In genomic region chr14:124674536-124675141, GRCm38 (mm10) we compare ENCODE assay signal across 7 mouse cellular contexts. TPM values are rescaled to one million over a fixed set of nuclear protein-coding genes. Genes with fewer than 3 reads are reported as not detected.
DNase-seq lines count a peak whose midpoint lies in the region; ATAC-seq lines count a peak whose summit lies in the region.

No protein-coding gene starts in this region.

- no peaks in the 10 kb centered on the region for H3K9me3 ChIP-seq in embryonic facial prominence, embryonic 15.5 days (replicated peaks)
- H3K9me3 ChIP-seq in limb, embryonic 13.5 days, result no peaks in the 10 kb centered on the region

- H3K4me3 ChIP-seq in embryonic facial prominence, embryonic 15.5 days (replicated peaks), result peak overlapping the region; percentile 39
- peak overlapping the region; percentile 43 for H3K4me3 ChIP-seq in limb, embryonic 13.5 days

- H3K4me2 ChIP-seq in embryonic facial prominence, embryonic 15.5 days (replicated peaks), result peak overlapping the region; percentile 51
- peak overlapping the region; percentile 71 for H3K4me2 ChIP-seq in limb, embryonic 13.5 days (replicated peaks)

- H3K9ac ChIP-seq in embryonic facial prominence, embryonic 15.5 days, result no peak overlapping the region
- H3K9ac ChIP-seq in limb, embryonic 13.5 days, result no peak overlapping the region

- no peaks in the 10 kb centered on the region for H3K36me3 ChIP-seq in embryonic facial prominence, embryonic 15.5 days
- H3K36me3 ChIP-seq in limb, embryonic 13.5 days, result no peaks in the 10 kb centered on the region

- no peak overlapping the region for H3K27ac ChIP-seq in embryonic facial prominence, embryonic 15.5 days (replicated peaks)
- no peak overlapping the region for H3K27ac ChIP-seq in limb, embryonic 13.5 days

- peaks cover 21% of the 10 kb centered on the region for H3K27me3 ChIP-seq in embryonic facial prominence, embryonic 15.5 days
- peaks cover 29% of the 10 kb centered on the region for H3K27me3 ChIP-seq in limb, embryonic 13.5 days

- 33% methylated on average over 8 of the region's 8 CpGs for WGBS in embryonic facial prominence, embryonic 15.5 days
- 36% methylated on average over 8 of the region's 8 CpGs for WGBS in limb, embryonic 13.5 days

- peaks cover 16% of the 10 kb centered on the region; the same call in 1 of the 2 replicates for H3K4me1 ChIP-seq in embryonic facial prominence, embryonic 15.5 days
- H3K4me1 ChIP-seq in limb, embryonic 13.5 days, result peaks cover 27% of the 10 kb centered on the region

- no peak; the same call in 1 of the 2 replicates for ATAC-seq in embryonic facial prominence, embryonic 15.5 days (ENCODE audit: insufficient number of reproducible peaks, low FRiP score, low TSS enrichment, low read depth)
- ATAC-seq in limb, embryonic 13.5 days (ENCODE audit: low FRiP score, low read depth), result peak; percentile 25; the same call in 1 of the 2 replicates

- DNase-seq in right cerebral cortex, postnatal 10 days (ENCODE audit: low spot score in 2 of 2), result peak; percentile 31 to 47
- no peak for DNase-seq in right cerebral cortex, postnatal 14 days
- no peak for DNase-seq in urinary bladder, postnatal 25 days (ENCODE audit: low spot score)
- DNase-seq in urinary bladder, postnatal 10 days (ENCODE audit: low spot score), result no peak
- DNase-seq in adrenal gland, adult 8-10 months, result no peak

RNA-seq across cellular contexts. Expression of gene Fgf14, which starts 2.3 kb away (rescaled TPM):
- 0.83 and 1.3 TPM in 2 replicates for polyA plus RNA-seq in embryonic facial prominence, embryonic 15.5 days (2015; fragmentation: Nextera tagmentation; extraction: Ambion mirVana)
- polyA plus RNA-seq in limb, embryonic 13.5 days (2015; fragmentation: Nextera tagmentation; extraction: Ambion mirVana), result 0.72 and 0.81 TPM in 2 replicates
- total RNA-seq in adrenal gland, adult 8-10 months (2022), result 1 to 10 TPM; 1.1 to 2.9 (median 1.6) TPM

Comparison
In these comparisons a context has a peak if more than half of its experiments do, and no peak if none do; other contexts are left out.
1. DNase-seq: peak in right cerebral cortex, postnatal 10 days (2 of 2); none in right cerebral cortex, postnatal 14 days (single experiment), urinary bladder, postnatal 25 days (single experiment), urinary bladder, postnatal 10 days (single experiment) and adrenal gland, adult 8-10 months (single experiment).